Mouse (Mus musculus): ENCODE results near the gene Smg6.

The Smg6 gene

GRCm38 (mm10) chr11:74929111-74929510 lies 3.5 kb downstream of the Smg6 start:
- DNase-seq (ENCODE audit: low spot score) = no peak

- no peak for DNase-seq (ENCODE audit: low spot score)
Observed at GRCm38 (mm10) chr11:74930391-74930790, 4.8 kb downstream of the Smg6 start.

- DNase-seq (ENCODE audit: low spot score) = no peak
Observed at GRCm38 (mm10) chr11:74946348-74946747, 20.7 kb downstream of the Smg6 start.

- no peak for DNase-seq (ENCODE audit: low spot score)
Observed at GRCm38 (mm10) chr11:74954901-74955300, 29.3 kb downstream of the Smg6 start.

GRCm38 (mm10) chr11:74956006-74956405 lies 30.4 kb downstream of the Smg6 start:
- no peak for DNase-seq (ENCODE audit: low spot score)

- no peak for DNase-seq (ENCODE audit: low spot score)
Observed at GRCm38 (mm10) chr11:74957600-74957999, 32.0 kb downstream of the Smg6 start.

GRCm38 (mm10) chr11:74959501-74959900 lies 33.9 kb downstream of the Smg6 start:
- no peak for DNase-seq (ENCODE audit: low spot score)

- DNase-seq (ENCODE audit: low spot score) = no peak
Observed at GRCm38 (mm10) chr11:74960031-74960551, 34.5 kb downstream of the Smg6 start.

GRCm38 (mm10) chr11:74961953-74962352 lies 36.3 kb downstream of the Smg6 start:
- no peak for DNase-seq (ENCODE audit: low spot score)

GRCm38 (mm10) chr11:74962846-74963407 lies 37.3 kb downstream of the Smg6 start:
- no peak for DNase-seq (ENCODE audit: low spot score)

- no peak for DNase-seq (ENCODE audit: low spot score)
Observed at GRCm38 (mm10) chr11:74965516-74965915, 39.9 kb downstream of the Smg6 start.

GRCm38 (mm10) chr11:74973290-74974157 lies 47.9 kb downstream of the Smg6 start:
- peak; percentile 14 for DNase-seq (ENCODE audit: low spot score)

- no peak for DNase-seq (ENCODE audit: low spot score)
Observed at GRCm38 (mm10) chr11:74974615-74975014, 49.0 kb downstream of the Smg6 start.

GRCm38 (mm10) chr11:74976835-74977687 lies 51.4 kb downstream of the Smg6 start:
- DNase-seq (ENCODE audit: low spot score) = no peak

- peak; percentile 48 for DNase-seq (ENCODE audit: low spot score)
Observed at GRCm38 (mm10) chr11:74981464-74981863, 55.8 kb downstream of the Smg6 start.

GRCm38 (mm10) chr11:74982241-74982640 lies 56.6 kb downstream of the Smg6 start:
- no peak for DNase-seq (ENCODE audit: low spot score)

GRCm38 (mm10) chr11:74988162-74988561 lies 62.5 kb downstream of the Smg6 start:
- no peak for DNase-seq (ENCODE audit: low spot score)

GRCm38 (mm10) chr11:74989047-74989446 lies 63.4 kb downstream of the Smg6 start:
- DNase-seq (ENCODE audit: low spot score) = no peak

- no peak for DNase-seq (ENCODE audit: low spot score)
Observed at GRCm38 (mm10) chr11:74990501-74990900, 64.9 kb downstream of the Smg6 start.

- no peak for DNase-seq (ENCODE audit: low spot score)
Observed at GRCm38 (mm10) chr11:74991290-74991689, 65.7 kb downstream of the Smg6 start.

- no peak for DNase-seq (ENCODE audit: low spot score)
Observed at GRCm38 (mm10) chr11:74992427-74992987, 66.9 kb downstream of the Smg6 start.

- no peak for DNase-seq (ENCODE audit: low spot score)
Observed at GRCm38 (mm10) chr11:74994141-74994540, 68.5 kb downstream of the Smg6 start.

Measured in testis, postnatal 14 days (tissue).